Mouse (Mus musculus): Measurements from ENCODE around the gene Kctd21.
A peak's percentile ranks its signal among the peaks of the same experiment; 100 is the strongest.

Gene Kctd21

GRCm38 (mm10) chr7:97324342-97324741 lies 7.8 kb upstream of the Kctd21 start:
- DNase-seq (ENCODE audit: low spot score in 2 of 2), result no peak

GRCm38 (mm10) chr7:97325156-97325985 lies 6.8 kb upstream of the Kctd21 start:
- no peak for DNase-seq (ENCODE audit: low spot score in 2 of 2)

GRCm38 (mm10) chr7:97327376-97327775 lies 4.8 kb upstream of the Kctd21 start:
- DNase-seq (ENCODE audit: low spot score in 2 of 2), result no peak

- DNase-seq (ENCODE audit: low spot score in 2 of 2), result no peak
Measured at GRCm38 (mm10) chr7:97328891-97329588, 3.1 kb upstream of the Kctd21 start.

- no peak for DNase-seq (ENCODE audit: low spot score in 2 of 2)
Measured at GRCm38 (mm10) chr7:97329676-97330075, 2.5 kb upstream of the Kctd21 start.

- DNase-seq (ENCODE audit: low spot score in 2 of 2), result no peak
Measured at GRCm38 (mm10) chr7:97330931-97331645, 1.0 kb upstream of the Kctd21 start.

GRCm38 (mm10) chr7:97332667-97333041 lies 527 bp downstream of the Kctd21 start:
- DNase-seq (ENCODE audit: low spot score in 2 of 2), result no peak

- DNase-seq (ENCODE audit: low spot score in 2 of 2), result peak in 1 of 2 experiments; percentile 25
Measured at GRCm38 (mm10) chr7:97333113-97333898, 1.2 kb downstream of the Kctd21 start.

- no peak for DNase-seq (ENCODE audit: low spot score in 2 of 2)
Measured at GRCm38 (mm10) chr7:97334406-97334805, 2.3 kb downstream of the Kctd21 start.

- DNase-seq (ENCODE audit: low spot score in 2 of 2), result no peak
Measured at GRCm38 (mm10) chr7:97336678-97337077, 4.6 kb downstream of the Kctd21 start.

GRCm38 (mm10) chr7:97338593-97338992 lies 6.5 kb downstream of the Kctd21 start:
- no peak for DNase-seq (ENCODE audit: low spot score in 2 of 2)

- no peak for DNase-seq (ENCODE audit: low spot score in 2 of 2)
Measured at GRCm38 (mm10) chr7:97339623-97340022, 7.5 kb downstream of the Kctd21 start.

GRCm38 (mm10) chr7:97340907-97341849 lies 9.1 kb downstream of the Kctd21 start:
- peak; percentile 36 to 43 for DNase-seq (ENCODE audit: low spot score in 2 of 2)

- no peak for DNase-seq (ENCODE audit: low spot score in 2 of 2)
Measured at GRCm38 (mm10) chr7:97342961-97343360, 10.8 kb downstream of the Kctd21 start.

GRCm38 (mm10) chr7:97344655-97345054 lies 12.5 kb downstream of the Kctd21 start:
- no peak for DNase-seq (ENCODE audit: low spot score in 2 of 2)

- peak; percentile 61 to 64 for DNase-seq (ENCODE audit: low spot score in 2 of 2)
Measured at GRCm38 (mm10) chr7:97345229-97345871, 13.2 kb downstream of the Kctd21 start.

GRCm38 (mm10) chr7:97346111-97346821 lies 14.1 kb downstream of the Kctd21 start:
- DNase-seq (ENCODE audit: low spot score in 2 of 2), result peak in 1 of 2 experiments; percentile 40

GRCm38 (mm10) chr7:97346822-97347166 lies 14.7 kb downstream of the Kctd21 start:
- DNase-seq (ENCODE audit: low spot score in 2 of 2), result no peak

GRCm38 (mm10) chr7:97347464-97347863 lies 15.3 kb downstream of the Kctd21 start:
- DNase-seq (ENCODE audit: low spot score in 2 of 2), result no peak

All from heart, adult 9 months (tissue).